11 mouse cellular contexts compared by ENCODE assay signal in genomic region chr9:91587861-91588260, GRCm38 (mm10).
"Had no signal": no experiment of that assay in that cellular context is flagged by ENCODE, and none has a peak within 500 bp of the region (broad histone marks: within the 10 kb centered on the region; RNA-seq: fewer than 3 reads in every experiment).

No protein-coding gene starts in this region.

- H3K9me3 ChIP-seq: kidney, embryonic 15.5 days; limb, embryonic 12.5 days; stomach, embryonic 15.5 days had no signal

- DNase-seq: kidney, postnatal 14 days; liver; lung, adult 18-20 months; midbrain, embryonic 14.5 days; right cerebral cortex, postnatal 14 days; thymus, adult 2 months; thymus, postnatal 25 days had no signal

- H3K27ac ChIP-seq: kidney, embryonic 15.5 days; limb, embryonic 12.5 days; liver, embryonic 14.5 days; stomach, embryonic 15.5 days had no signal

- H3K4me1 ChIP-seq: kidney, embryonic 15.5 days; limb, embryonic 12.5 days; stomach, embryonic 15.5 days had no signal

- H3K36me3 ChIP-seq: kidney, embryonic 15.5 days; limb, embryonic 12.5 days; stomach, embryonic 15.5 days had no signal

- H3K9ac ChIP-seq: kidney, embryonic 15.5 days; limb, embryonic 12.5 days; liver, embryonic 14.5 days; stomach, embryonic 15.5 days had no signal

- H3K27me3 ChIP-seq: kidney, embryonic 15.5 days; limb, embryonic 12.5 days; stomach, embryonic 15.5 days had no signal

- H3K4me3 ChIP-seq: kidney, embryonic 15.5 days; limb, embryonic 12.5 days; stomach, embryonic 15.5 days had no signal

- H3K4me2 ChIP-seq: kidney, embryonic 15.5 days; limb, embryonic 12.5 days; stomach, embryonic 15.5 days had no signal
